Mouse (Mus musculus): ENCODE data around the gene Gfer.
"Not testable (repeated sequence)": the region's sequence is repeated elsewhere in the genome, so short reads cannot be mapped to it uniquely, and the experiment has no call there.

The Gfer gene

DNA sequence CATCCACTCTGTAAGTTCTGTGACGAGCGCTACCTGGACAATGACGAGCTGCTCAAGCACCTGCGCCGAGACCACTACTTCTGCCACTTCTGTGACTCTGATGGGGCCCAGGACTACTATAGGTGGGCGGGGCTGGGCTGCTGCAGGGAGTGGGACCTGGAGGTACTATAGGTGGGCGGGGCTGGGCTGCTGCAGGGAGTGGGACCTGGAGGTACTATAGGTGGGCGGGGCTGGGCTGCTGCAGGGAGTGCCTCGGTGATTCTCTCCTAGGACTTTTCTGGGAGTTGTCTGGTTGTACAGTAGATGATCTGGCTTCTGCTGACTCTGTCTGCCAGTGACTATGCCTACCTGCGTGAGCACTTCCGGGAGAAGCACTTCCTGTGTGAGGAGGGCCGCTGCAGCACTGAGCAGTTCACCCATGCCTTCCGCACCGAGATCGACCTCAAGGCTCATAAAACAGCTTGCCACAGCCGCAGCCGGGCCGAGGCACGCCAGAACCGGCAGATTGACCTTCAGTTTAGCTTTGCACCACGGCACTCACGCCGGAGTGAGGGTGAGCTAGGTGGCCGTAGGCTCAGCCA lies 18.4 kb downstream of the Gfer start:
- no peak for DNase-seq

DNA sequence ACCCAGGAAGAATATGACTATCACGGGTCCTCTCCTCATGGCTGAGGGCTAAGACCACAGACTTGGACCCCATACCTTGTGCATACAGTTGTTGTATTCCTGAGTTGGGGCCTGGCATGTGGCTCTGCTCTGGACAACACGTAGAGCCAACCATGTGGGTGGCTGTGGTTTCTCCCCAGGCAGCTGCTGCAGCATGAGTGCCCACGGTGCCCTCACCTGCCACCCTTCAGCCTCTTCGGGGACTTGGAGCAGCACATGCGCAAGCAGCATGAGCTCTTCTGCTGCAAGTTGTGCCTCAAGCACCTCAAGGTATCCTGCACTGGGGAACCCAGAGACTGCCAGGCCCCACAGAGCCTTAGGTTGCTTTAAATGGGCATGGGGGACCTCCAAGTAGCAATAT lies 19.1 kb downstream of the Gfer start:
- DNase-seq = no peak

DNA sequence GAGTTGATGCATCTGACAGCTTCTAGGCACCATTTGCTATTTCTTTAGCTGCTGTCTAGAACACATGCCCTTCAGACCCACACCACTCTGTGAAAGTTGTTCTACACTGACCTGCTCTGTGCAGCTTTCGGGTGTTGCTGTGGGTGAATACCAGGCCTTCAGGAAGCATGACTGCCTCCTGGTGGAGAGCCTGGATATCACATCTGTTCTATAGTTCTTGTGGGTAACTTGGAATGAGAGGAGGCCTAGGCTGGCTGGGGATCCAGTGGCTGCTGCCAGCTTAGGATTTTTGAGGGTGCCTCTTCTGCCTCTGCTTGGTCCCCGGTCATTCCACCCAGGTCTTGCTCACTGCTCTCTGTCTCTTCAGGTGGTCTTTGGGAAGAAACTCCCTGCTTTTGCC lies 19.8 kb downstream of the Gfer start:
- DNase-seq = peak; percentile 91

DNA sequence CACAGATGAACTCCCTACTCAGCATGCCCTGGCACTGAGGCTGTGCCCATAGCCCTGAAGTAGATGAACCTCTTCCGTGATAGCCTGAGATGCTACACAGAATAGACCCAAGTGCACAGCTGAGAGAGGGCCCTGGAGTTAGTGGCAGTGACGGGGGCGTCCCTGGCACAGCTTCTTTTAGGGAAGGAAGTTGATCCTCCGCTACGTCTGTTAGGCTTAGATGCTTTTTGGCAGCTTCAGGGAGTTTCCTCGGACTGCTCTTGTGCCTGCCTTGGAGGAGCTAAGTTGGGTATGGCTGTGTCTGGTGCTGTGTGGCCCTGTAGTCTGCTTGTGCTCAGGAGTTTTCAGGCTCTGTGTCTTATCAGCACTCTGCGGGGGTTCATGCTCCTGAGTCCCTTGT lies 21.7 kb downstream of the Gfer start:
- no peak for DNase-seq

DNA sequence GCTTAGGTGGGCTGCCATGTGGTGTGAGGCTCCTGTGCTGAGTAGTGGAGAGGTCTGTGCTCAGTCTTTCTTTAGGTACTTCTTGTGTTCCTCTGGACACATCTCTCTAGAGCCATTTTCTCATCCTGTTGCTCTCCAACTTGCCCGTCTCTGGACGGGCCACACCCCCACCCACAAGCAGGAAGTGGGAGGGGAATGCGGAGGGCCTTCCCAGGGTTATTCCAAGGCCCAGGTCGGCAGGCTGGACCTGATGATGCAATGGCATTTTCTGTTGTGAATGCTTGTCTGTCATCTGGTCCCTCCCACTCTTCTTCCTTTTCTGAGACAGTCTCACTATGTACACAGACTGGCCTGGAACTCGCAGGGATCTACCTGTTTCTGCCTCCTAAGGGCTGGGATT lies 23.8 kb downstream of the Gfer start:
- peak; percentile 87 for DNase-seq

DNA sequence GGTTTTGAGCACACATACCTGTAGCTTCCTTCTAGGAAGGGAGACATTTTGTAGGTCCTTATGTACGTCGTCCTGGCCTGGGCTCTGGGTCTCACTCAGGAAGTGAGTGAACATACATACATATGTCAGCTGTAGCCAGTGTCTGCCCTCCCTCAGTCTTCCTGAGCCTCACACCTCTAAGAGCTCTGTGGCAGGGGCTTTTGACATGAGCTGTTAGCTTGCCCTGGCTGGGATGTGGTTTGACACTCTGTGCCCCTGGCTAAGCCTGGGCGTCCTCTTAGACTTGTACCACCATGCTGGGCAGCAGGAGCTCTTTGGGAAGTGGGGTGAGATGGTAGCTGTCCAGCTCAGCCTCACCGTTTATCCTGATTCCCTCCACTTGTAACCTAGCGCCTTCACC lies 24.6 kb downstream of the Gfer start:
- no peak for DNase-seq

DNA sequence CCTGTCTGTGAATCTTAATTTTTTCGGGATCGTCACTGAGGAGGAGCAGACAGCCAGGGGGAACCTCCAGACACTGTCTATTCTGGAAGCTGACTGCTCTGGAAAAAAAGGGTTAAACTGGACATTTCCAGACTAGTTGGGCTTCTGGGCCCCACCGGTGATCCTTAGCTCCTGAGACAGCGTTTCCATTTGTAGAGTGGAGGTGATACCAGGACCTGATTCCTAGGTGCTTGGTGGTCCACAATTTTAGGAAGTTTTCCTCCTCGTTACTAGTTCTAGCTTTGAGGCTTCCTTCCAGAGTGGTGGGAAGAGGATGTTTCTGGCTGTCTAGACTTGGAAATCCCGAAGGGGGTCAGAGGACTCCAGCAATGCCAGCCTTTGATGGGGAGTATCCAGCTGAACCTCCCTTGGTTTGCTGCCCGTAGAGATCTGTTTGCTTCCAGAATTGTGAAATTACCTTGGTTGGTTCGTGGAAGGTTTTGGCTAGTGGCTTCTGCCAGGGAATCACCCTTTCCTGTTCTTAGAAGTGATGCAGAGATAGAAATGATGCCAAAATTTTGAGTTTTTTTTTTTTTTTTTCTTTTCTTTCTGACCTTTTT lies 25.6 kb downstream of the Gfer start:
- DNase-seq = no peak

DNA sequence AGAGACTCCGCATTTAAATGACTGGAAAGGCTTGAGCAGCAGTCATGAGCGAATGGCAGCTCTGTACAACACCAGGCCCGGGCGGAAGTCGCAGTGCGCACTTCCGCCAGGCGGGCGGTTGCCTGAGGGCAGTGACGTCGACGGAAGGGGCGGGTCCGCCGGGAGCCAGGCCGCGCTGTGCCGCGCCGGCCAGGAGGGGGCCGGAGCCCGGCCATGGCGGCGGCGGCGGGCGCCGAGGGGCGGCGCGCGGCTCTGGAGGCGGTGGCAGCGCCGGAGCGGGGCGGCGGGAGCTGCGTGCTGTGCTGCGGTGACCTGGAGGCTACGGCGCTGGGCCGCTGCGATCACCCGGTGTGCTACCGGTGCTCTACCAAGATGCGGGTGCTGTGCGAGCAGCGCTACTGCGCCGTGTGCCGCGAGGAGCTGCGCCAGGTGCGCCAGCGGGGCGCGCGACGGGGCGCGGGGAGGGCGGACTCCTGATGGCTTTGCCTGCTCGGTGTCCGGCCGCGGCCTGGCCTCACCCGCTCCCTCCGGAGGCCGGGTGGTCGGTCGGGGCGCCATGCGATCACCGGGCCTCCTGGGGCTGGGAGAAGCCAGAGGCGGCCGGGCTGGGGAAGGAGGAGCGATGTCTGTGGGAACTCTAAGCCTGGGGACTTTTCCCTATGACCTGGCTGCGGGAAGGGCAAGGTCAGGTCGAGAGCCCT lies 26.3 kb downstream of the Gfer start, which contains the start of gene Zfp598:
Gene Zfp598 (plus strand): TSS at position 143 of the 701 bp plus-strand sequence.
- peak; percentile 97 for DNase-seq

DNA sequence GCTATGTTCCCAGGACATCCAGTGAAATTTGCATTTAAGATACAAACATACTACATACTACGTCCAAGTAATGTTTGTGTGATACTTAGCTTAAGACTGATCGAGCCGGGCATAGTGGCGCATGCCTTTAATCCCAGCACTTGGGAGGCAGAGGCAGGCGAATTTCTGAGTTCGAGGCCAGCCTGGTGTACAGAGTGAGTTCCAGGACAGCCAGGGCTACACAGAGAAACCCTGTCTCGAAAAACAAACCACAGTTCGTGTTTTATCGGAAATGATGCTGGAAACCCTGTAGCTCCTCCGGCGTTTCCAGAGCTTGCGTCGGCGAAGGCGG lies 26.8 kb downstream of the Gfer start:
- not testable (repeated sequence) for DNase-seq

DNA sequence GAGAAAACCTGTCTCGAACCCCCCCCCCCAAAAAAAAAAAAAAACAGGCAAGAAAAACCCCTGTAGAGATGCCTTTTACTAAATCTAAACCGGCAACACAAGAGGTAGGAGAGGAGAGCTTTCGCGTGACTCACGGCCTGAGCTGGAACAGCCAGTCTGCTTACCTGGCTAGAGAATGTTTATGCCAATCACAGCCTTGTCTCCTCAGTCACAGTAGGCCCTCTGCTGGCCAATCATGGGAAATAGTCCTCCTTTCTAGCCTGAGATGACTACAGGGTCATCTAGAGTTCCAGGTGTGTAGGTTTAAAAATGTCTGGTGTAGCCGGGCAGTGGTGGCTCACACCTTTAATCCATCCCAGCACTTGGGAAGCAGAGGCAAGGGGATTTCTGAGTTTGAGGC lies 28.5 kb downstream of the Gfer start:
- DNase-seq = peak; percentile 80

DNA sequence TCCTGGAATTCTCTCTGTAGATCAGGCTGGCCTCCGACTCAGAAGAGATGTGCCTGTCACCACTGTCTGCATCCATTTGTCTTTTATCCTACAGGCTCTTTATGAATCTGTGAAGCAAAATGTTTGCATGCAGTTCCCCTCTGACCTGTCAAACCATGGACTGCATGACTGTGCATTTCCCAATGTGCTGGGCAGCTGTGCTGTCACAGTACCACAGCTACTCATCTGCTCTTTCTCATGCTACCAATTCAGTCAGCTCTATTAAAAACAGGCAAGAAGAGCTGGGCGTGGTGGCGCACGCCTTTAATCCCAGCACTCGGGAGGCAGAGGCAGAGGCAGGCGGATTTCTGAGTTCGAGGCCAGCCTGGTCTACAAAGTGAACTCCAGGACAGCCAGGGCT lies 28.9 kb downstream of the Gfer start:
- not testable (repeated sequence) for DNase-seq

DNA sequence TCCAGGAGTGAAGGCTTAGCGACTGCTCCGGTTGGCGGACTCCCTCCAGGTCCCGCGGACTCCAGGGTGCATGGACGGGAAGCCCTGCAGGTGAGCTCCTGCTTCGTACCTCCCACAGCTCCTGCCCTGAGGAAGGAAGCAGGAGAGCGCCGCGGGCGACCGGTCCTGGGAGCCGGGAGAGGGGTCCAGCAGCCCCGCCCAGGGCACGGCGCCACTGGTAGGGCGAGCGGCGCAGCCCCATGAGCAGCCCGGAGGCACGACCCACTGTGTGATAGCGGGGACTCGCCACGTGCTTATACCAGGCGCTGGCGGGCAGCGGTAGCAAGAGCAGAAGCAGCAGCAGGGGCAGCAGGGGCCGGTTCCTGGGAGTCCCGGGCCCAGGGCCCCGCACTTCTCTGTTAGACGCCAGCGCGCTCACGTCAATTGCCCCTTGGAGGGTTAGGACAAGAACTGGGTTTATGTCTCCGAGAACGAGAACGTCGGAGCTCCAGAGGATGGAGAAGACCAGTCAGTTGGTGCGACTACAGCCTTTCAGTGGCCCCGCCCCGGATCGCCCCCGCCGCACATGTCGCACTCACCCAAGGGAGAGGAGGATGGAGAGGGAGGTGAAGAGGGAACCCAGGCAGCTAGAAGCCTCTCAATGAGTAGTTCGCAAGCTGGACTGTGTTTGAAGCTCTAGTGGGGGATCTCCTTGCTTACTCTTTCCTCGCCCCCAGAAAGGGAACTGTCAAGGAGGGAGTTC lies 37.8 kb downstream of the Gfer start, which contains the start of gene Npw:
Gene Npw (minus strand): TSS at position 441 of the 742 bp plus-strand sequence.
- DNase-seq = peak; percentile 43

DNA sequence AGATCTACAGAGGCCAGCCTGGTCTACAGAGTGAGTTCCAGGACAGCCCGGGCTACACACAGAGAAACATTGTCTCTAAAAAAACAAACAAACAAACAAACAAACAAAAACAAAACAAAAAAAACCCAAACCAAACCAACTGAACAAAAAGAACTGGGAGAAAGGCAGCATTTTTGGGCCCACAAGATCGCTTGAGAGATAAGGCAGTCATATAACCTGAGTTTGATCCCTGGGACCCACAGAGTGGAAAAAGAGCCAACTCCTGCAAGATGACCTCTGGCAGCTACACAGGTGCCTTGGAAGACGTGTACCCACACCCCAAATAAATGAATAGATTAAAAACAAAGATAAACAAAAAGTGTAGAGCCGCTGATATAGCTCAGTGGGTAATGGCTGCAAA lies 41.0 kb downstream of the Gfer start:
- no peak for DNase-seq

DNA sequence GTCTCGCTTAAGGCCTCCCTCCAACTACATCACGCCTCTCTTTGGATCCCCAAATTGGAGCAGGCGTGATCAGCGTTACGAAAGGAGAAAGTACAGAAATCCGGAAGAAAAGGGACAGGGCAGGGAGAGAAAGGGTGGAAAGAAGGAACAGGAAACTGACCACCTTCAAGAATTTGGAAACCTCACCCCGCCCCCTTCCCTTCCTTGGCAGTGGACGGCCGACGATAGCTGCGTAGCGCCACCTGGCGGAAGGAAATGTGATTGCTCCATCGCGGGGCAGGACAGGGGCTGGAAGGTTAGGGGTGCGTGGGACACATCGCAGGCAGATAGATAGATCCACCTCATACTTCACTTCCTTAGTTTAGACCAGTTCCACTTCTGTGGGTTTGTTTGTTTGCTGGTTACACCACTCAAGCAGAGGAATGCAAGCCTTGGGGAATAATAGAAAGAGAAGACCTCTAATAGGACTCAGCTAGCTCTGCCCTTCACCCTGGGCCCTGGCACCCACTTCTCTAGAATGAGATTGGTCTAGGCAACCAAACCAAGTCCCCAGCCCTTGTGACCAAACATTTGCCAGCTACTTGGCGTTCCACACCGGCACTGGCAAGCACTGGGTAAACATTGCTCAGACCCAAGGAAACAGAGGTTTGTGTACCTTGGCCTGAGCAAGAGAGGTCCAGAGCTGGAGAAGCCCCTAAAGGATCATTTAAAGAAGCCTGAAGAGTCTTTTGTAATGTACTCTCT lies 41.8 kb downstream of the Gfer start:
- DNase-seq = peak; percentile 93

DNA sequence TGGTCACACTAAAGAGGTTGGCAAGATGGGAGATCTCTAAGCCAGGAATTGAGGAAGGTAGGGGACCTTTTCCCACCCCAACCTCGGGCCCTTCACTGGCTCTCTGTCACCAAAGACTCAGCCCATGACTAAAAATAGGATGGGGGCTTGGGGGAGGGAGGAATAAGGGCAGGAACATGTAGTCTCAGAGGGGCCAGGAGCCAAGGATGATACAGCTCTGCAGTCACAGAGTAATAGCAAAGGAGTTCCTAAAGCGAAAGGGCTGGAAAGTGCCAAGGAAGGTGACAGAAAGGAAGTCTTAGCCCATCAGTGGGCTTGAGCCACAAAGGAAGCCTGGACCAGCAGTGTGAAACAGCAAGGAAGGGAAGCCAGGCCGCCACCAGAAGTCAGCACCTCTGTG lies 44.1 kb downstream of the Gfer start:
- DNase-seq = no peak

DNA sequence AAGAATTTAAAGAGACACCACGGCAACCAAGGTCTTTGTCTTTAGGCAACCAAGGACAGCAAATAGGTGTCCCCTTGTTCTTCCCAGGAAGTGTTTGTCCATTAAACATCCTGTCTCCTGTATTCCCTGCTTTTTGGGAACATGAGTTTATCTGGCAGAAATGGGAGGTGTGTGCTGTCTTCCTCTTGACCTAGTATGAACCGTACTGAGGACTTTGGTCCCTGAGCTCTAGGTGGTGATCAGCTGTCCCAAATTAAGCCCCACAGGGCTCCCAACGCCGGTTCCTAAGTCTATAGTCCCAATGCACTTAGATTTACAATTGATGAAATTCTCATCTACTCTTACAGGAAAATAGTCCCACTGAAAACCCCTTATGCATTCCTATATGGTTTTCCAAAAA lies 45.2 kb downstream of the Gfer start:
- no peak for DNase-seq

DNA sequence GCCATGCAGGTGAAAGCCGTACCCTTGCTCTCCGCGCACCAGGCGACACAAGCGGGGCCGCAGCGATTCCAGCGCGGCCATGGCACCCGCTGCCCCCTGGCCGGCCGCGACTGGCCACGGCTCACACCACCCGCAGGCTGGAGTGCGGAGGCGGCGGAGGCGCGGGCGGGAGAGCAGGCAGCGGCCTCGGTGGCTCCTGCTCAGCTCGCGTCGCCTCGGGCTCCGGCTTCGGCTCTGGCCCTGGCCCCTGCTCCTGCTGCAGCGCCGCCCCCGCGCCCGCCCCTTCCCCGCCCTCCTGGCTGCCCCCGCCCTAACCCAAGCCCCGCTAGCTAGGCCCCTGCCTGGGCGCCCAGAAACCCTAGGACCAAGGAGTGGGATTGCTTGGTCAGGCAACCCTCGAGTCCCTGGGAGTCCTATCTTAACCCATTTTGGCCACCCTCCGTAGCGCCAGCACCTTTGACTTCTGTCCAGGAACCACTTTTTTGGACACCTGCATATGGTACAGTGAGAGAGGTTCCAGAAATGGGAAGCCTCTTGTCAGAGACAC lies 45.8 kb downstream of the Gfer start, which contains the start of gene Slc9a3r2:
Gene Slc9a3r2 (minus strand): TSS at position 258 of the 547 bp plus-strand sequence.
- DNase-seq = peak; percentile 60

DNA sequence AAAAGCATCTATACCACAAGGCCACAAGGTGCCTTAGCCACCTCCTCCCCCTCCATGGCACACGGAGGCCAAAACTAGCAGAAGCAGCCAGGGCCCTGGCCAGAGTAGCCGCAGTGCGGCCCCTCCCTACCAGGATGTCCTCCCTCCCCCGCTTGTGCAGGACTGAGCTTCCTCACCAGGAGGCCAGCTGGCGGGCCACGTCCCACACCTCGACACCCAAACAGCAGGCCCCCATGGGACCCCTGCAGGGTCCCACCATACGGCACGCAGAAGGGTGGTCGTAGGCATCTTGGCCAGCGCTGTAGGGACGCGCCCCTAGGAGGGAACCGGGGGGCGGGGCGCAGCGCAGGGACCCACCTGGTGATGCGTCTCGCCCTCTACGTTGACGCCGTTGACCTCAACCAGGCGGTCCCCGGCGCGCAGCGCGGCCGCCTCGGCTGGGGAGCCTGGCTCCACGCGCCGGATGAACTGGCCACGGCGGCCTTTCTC lies 46.3 kb downstream of the Gfer start:
- peak; percentile 83 for DNase-seq

DNA sequence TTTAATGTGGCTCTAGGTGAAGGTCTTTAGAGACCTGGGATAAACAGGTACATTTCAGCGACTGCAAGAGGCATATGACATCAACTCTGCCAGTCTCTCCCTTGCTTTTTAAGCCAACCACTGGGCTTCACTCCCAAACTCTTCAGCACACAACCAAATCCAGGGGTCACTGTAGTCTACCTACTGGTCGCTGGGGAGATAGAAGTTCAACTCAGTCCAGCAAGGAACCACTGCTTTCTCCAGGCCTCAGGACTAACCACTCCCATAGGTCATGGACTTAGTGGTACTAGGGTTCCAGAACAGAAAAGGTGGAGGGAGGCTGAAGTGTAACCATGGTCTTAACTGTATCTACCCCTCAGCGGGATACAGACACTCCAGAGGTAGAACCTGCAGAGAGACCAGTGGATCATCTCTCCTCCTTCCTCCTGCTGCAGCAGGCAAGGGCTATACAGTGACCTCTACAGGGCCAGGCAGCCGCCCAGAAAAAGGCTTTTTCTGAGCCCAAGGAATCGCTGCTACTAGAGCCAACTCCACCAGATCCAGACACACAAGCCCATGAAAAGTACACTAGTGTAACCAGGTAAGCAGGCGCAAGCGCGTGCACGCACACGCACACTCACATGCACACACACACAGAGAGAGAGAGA lies 47.1 kb downstream of the Gfer start:
- no peak for DNase-seq

DNA sequence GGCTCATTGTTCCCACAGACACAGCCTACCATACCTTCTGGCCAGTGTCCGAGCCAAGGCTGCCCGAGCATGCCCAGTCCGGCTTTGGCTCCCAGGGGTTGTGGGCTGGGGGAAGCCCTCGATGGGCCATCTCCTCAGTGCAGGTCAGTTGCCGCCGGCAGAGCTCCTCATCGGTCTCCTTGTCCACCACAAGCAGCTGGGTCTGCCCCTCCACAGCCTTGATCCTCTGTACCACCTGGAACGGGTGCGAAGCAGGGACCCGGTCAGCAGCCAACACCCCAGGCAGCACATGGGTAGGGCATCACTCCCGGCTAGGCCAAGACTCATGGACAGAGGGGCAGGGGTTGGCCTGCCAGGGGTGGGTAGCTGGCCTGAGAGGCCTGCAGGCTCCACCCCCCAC lies 48.5 kb downstream of the Gfer start:
- DNase-seq = peak; percentile 46

DNA sequence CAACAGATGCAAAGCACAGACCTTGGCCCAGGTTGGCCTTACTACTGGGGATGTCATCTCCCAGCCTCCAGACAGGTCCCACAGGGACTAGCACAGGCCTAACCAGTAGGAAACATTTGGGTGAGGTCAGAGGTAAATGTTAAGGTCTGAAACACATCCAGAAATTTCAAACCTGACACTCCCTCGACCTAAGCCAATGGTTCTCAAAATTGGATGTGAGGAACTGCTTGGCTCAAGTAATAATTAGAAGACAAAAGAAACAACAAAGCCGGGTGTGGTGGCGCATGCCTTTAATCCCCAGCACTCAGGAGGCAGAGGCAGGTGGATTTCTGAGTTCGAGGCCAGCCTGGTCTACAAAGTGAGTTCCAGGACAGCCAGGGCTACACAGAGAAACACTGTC lies 49.6 kb downstream of the Gfer start:
- DNase-seq = no peak

DNA sequence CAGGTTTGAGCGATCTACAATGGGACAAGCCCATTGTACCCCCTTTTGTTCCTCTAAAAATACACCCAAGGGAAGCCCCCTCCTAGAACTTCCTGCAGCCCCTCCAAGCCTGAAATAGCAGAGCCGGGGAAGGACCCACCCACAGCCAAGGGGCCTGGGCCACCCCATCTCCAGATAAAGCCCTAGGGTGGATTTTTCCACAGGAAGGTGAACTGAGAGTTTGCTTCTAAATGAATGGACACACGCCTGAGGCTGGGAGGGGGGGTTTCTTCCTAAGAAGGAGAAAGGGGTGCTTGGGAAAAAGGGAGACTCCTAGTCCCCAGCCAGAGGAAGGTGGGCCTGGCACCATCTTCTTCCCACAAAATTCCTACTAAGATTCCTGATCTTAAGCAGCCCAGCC lies 50.0 kb downstream of the Gfer start:
- no peak for DNase-seq
